Mouse (Mus musculus) ES-E14 (cell line): ENCODE data around the gene Mctp2.

ENCODE experiments used
- CHD2 ChIP-seq: IDR thresholded peaks from 2 replicates; pipeline ENCODE4 v1.6.1; 2014; ENCODE audit warnings: mild to moderate bottlenecking, low read depth, low read length, inconsistent platforms
- HCFC1 ChIP-seq: IDR thresholded peaks from 2 replicates; pipeline ENCODE4 v1.6.1; 2012; ENCODE audit warnings: low read length, inconsistent platforms, borderline replicate concordance; ENCODE audit not compliant: insufficient read depth
- MAFK ChIP-seq: IDR thresholded peaks from 2 replicates; pipeline ENCODE4 v1.6.1; 2014; ENCODE audit warnings: mild to moderate bottlenecking, low read depth, low read length, inconsistent platforms; ENCODE audit not compliant: insufficient read depth
- ZC3H11A ChIP-seq: IDR thresholded peaks from 2 replicates; pipeline ENCODE4 v1.6.1; 2012; ENCODE audit warnings: low read depth, mild to moderate bottlenecking, inconsistent platforms, low read length, borderline replicate concordance
- ZNF384 ChIP-seq: IDR thresholded peaks from 2 replicates; pipeline ENCODE4 v1.6.1; 2012; ENCODE audit warnings: low read depth, low read length, inconsistent platforms

GRCm38 (mm10) chr7:72108639-72109399 is 197.6 kb downstream of the Mctp2 start:
- TF ChIP-seq MAFK (no peak), HCFC1 (no peak), CHD2 (no peak), ZNF384 (no peak), ZC3H11A (no peak)
